Mouse (Mus musculus) erythroblast, embryonic 14.5 days (primary cell): ENCODE data around the gene Bmp2k.

Experiments used
- GATA1 ChIP-seq: IDR thresholded peaks from 2 replicates; pipeline ENCODE4 v1.6.1; 2012; ENCODE audit warnings: low read length, inconsistent platforms, mixed read lengths
- TAL1 ChIP-seq: IDR thresholded peaks from 3 replicates; pipeline ENCODE4 v1.6.1; 2012; ENCODE audit warnings: low read length, inconsistent platforms, mixed read lengths

DNA sequence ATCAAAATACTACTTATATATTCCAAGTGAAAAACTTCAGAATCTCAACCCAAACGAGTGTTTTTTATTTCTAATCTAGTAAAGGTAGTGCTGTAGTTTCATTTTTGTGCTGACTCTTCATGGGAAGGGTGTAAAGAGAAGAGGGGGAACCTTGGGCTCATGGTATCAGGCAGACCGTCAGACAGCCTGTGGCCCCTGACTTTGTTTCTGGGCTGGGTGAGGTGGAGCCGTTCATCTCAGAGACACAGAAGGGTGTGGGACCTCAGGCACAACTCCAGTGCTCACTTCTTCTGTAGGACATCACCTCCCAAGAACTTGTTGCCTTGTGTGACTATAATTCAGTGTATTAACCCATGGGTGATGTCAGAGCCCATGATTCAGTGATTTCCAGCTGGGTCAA, 10.0 kb downstream of the Bmp2k start:
- no peak for TF ChIP-seq GATA1
- TF ChIP-seq TAL1 = no peak
